Mouse (Mus musculus) brain, embryonic 14.5 days (tissue): ENCODE measurements at regions not wholly inside any gene's neighbourhood (a gene's known extent, or its start where the extent isn't known, plus 50 kb on each side); places are given as distances from the start of the nearest gene placed in this dataset.

Experiments used
- CTCF ChIP-seq: fragments of 200-500 bp; IDR thresholded peaks from 2 replicates; pipeline ENCODE4 v1.5.1; 2012; ENCODE audit warnings: inconsistent platforms, mild to moderate bottlenecking, moderate library complexity, borderline replicate concordance; ENCODE audit not compliant: insufficient read depth, insufficient read length; ENCODE audit errors: extremely low read depth
- POLR2A ChIP-seq: fragments of 200-500 bp; IDR thresholded peaks from 2 replicates; pipeline ENCODE4 v1.6.1; 2012; ENCODE audit warnings: mild to moderate bottlenecking, inconsistent platforms, borderline replicate concordance; ENCODE audit not compliant: poor library complexity, insufficient read depth, insufficient read length, severe bottlenecking; ENCODE audit errors: extremely low read depth

DNA sequence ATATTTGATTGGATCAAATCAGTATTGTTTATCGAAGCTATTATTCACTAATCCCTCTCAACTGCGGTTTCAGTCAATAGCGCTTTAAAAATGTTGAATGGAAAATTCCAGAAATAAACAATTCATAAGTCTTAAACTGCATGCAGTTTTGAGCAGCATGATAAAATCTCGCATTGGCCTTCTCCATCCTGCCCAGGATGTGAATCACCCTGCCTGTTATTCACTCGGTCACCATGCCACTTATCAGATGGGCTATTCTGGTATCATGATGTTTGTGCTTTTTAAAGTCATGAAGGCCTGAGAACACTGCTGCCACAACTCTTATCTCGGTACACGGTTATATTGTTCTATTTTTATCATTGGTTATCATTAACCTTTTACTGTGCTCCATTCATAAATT is 238.3 kb downstream of the Papss1 start:
- TF ChIP-seq CTCF (no peak), POLR2A (no peak)
